Mouse (Mus musculus): ENCODE measurements at regions not wholly inside any gene's neighbourhood (a gene's known extent, or its start where the extent isn't known, plus 50 kb on each side); places are given as distances from the start of the nearest gene placed in this dataset.

DNA sequence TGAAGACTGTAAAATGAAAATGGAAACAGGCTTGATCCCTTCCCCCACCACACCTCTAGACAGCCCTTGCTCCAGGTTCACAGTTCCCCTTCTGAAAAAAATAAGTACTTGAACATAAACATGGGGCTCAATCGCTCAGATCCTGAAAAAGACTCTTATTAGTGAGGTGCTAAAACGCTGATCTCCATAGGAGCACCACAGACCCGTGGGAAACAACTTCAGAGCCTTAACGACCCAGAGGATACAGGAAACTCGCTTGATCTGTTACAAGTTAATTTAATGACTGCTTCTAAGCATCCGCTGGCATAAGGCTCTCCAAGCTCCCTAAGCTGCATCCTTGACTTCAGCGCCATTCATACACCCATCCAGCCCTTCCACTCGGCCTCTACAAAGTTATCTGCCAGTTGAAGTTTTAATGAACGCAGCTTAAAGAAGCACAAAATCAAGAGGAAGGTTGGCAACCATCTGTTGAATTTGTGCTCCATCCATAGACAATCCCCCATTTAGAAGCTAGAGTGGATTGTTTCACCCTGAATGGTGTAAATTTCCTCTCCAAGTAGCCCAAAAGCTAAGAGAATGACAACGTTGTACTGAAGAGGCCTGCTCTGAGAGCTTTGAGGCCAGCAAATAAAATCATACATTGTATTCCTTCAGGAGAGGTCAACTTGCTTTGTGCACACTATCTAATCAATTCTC is 486.9 kb upstream of the Cited2 start:
- TF ChIP-seq CTCF (IDR thresholded peaks at IDR 0.05; ENCODE audit: control insufficient read depth, insufficient read depth, low read length) (no peak), POLR2A (IDR thresholded peaks at IDR 0.05; ENCODE audit: borderline replicate concordance, control insufficient read depth, low read depth, low read length) (no peak)
- 74% methylated on average over 10 of the region's 10 CpGs for WGBS
- no peak overlapping the region for H3K27ac ChIP-seq (ENCODE audit: control insufficient read depth, insufficient read depth, low read depth, low read length, poor library complexity)
- H3K4me3 ChIP-seq (replicated peaks; ENCODE audit: control insufficient read depth, low read depth, low read length), result no peak overlapping the region
- no peaks in the 10 kb centered on the region; the same call in 1 of the 2 replicates for H3K4me1 ChIP-seq (ENCODE audit: control insufficient read depth, insufficient read depth, low read length)

GRCm38 (mm10) chr10:17236761-17237160 is 486.3 kb upstream of the Cited2 start:
- no peak overlapping the region for H3K27ac ChIP-seq (ENCODE audit: control insufficient read depth, insufficient read depth, low read depth, low read length, poor library complexity)
- no peak for TF ChIP-seq CTCF (IDR thresholded peaks at IDR 0.05; ENCODE audit: control insufficient read depth, insufficient read depth, low read length)
- TF ChIP-seq POLR2A (IDR thresholded peaks at IDR 0.05; ENCODE audit: borderline replicate concordance, control insufficient read depth, low read depth, low read length), result no peak
- no peaks in the 10 kb centered on the region; the same call in 1 of the 2 replicates for H3K4me1 ChIP-seq (ENCODE audit: control insufficient read depth, insufficient read depth, low read length)
- no peak overlapping the region for H3K4me3 ChIP-seq (replicated peaks; ENCODE audit: control insufficient read depth, low read depth, low read length)
- WGBS, result 61% methylated on average over 2 of the region's 2 CpGs

- no peaks in the 10 kb centered on the region for H3K4me1 ChIP-seq (ENCODE audit: control insufficient read depth, insufficient read depth, low read length)
- no peak overlapping the region for H3K27ac ChIP-seq (ENCODE audit: control insufficient read depth, insufficient read depth, low read depth, low read length, poor library complexity)
- TF ChIP-seq POLR2A (IDR thresholded peaks at IDR 0.05; ENCODE audit: borderline replicate concordance, control insufficient read depth, low read depth, low read length), result no peak
- no peak for TF ChIP-seq CTCF (IDR thresholded peaks at IDR 0.05; ENCODE audit: control insufficient read depth, insufficient read depth, low read length)
- 88% methylated on average over 11 of the region's 11 CpGs for WGBS
- no peak overlapping the region for H3K4me3 ChIP-seq (replicated peaks; ENCODE audit: control insufficient read depth, low read depth, low read length)
These were observed 485.6 kb upstream of the Cited2 start for GRCm38 (mm10) chr10:17237463-17237862.

GRCm38 (mm10) chr10:17237918-17238850 is 484.8 kb upstream of the Cited2 start:
- H3K4me1 ChIP-seq (ENCODE audit: control insufficient read depth, insufficient read depth, low read length), result no peaks in the 10 kb centered on the region
- 84% methylated on average over 12 of the region's 12 CpGs for WGBS
- TF ChIP-seq CTCF (IDR thresholded peaks at IDR 0.05; ENCODE audit: control insufficient read depth, insufficient read depth, low read length), result no peak
- no peak for TF ChIP-seq POLR2A (IDR thresholded peaks at IDR 0.05; ENCODE audit: borderline replicate concordance, control insufficient read depth, low read depth, low read length)
- no peak overlapping the region for H3K4me3 ChIP-seq (replicated peaks; ENCODE audit: control insufficient read depth, low read depth, low read length)
- no peak overlapping the region for H3K27ac ChIP-seq (ENCODE audit: control insufficient read depth, insufficient read depth, low read depth, low read length, poor library complexity)

DNA sequence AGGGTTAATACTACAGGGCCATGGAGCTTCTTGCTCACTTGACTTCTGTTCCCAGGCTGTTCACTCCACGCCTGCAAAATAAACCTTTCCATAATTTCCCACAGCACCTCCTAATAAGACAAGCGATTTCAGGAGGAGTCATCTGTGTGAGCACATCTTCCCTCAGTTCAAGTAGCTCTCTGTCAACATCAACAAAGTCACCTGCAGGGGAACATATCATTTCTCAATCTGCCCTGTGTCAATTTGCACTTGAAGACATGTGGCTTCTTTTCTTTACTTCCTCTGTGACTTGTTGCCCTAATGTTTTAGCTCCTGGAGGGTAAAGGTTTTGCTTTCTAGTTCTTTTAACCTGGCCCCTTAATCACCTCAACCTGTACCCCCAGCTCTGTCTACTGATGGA is 474.7 kb upstream of the Cited2 start:
- Histone ChIP-seq H3K4me3 (replicated peaks; ENCODE audit: control insufficient read depth, low read depth, low read length) (no peak overlapping the region), H3K27ac (ENCODE audit: control insufficient read depth, insufficient read depth, low read depth, low read length, poor library complexity) (no peak overlapping the region), H3K4me1 (ENCODE audit: control insufficient read depth, insufficient read depth, low read length) (peaks cover 2% of the 10 kb centered on the region; the same call in 1 of the 2 replicates)
- no peak for TF ChIP-seq POLR2A (IDR thresholded peaks at IDR 0.05; ENCODE audit: borderline replicate concordance, control insufficient read depth, low read depth, low read length)
- TF ChIP-seq CTCF (IDR thresholded peaks at IDR 0.05; ENCODE audit: control insufficient read depth, insufficient read depth, low read length), result no peak
- WGBS, result 75% methylated on average over 2 of the region's 2 CpGs

DNA sequence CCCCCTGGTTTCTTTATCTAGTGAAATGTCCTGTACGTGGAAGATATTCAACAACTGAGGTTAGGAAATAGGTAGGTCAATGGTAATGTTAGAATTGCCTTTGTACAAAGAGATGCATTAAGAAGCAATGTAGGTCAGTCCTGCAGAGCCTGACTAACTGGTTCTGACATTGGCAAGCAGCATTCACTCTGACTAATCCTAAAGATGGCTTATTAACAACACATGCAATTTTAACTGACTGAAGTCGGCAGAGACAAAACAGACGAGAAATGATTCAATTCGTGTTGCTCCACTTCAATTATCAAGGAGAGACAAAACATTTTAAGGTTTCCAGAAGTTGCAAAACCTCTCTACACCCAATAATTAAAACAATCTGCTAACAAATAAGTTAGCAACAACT is 470.0 kb upstream of the Cited2 start:
- no peak overlapping the region for H3K27ac ChIP-seq (ENCODE audit: control insufficient read depth, insufficient read depth, low read depth, low read length, poor library complexity)
- H3K4me1 ChIP-seq (ENCODE audit: control insufficient read depth, insufficient read depth, low read length), result peaks cover under 1% of the 10 kb centered on the region; the same call in 1 of the 2 replicates
- no peak overlapping the region for H3K4me3 ChIP-seq (replicated peaks; ENCODE audit: control insufficient read depth, low read depth, low read length)
- WGBS, result 76% methylated on average over 4 of the region's 4 CpGs
- no peak for TF ChIP-seq POLR2A (IDR thresholded peaks at IDR 0.05; ENCODE audit: borderline replicate concordance, control insufficient read depth, low read depth, low read length)
- TF ChIP-seq CTCF (IDR thresholded peaks at IDR 0.05; ENCODE audit: control insufficient read depth, insufficient read depth, low read length), result no peak

GRCm38 (mm10) chr10:17260154-17260553 is 462.9 kb upstream of the Cited2 start:
- 85% methylated on average over 4 of the region's 4 CpGs for WGBS
- H3K4me1 ChIP-seq (ENCODE audit: control insufficient read depth, insufficient read depth, low read length), result no peaks in the 10 kb centered on the region
- no peak overlapping the region for H3K4me3 ChIP-seq (replicated peaks; ENCODE audit: control insufficient read depth, low read depth, low read length)
- no peak overlapping the region for H3K27ac ChIP-seq (ENCODE audit: control insufficient read depth, insufficient read depth, low read depth, low read length, poor library complexity)
- TF ChIP-seq CTCF (IDR thresholded peaks at IDR 0.05; ENCODE audit: control insufficient read depth, insufficient read depth, low read length) (no peak), POLR2A (IDR thresholded peaks at IDR 0.05; ENCODE audit: borderline replicate concordance, control insufficient read depth, low read depth, low read length) (no peak)

GRCm38 (mm10) chr10:17260615-17261014 is 462.4 kb upstream of the Cited2 start:
- no peak overlapping the region for H3K4me3 ChIP-seq (replicated peaks; ENCODE audit: control insufficient read depth, low read depth, low read length)
- H3K4me1 ChIP-seq (ENCODE audit: control insufficient read depth, insufficient read depth, low read length), result no peaks in the 10 kb centered on the region
- no peak overlapping the region for H3K27ac ChIP-seq (ENCODE audit: control insufficient read depth, insufficient read depth, low read depth, low read length, poor library complexity)
- no peak for TF ChIP-seq POLR2A (IDR thresholded peaks at IDR 0.05; ENCODE audit: borderline replicate concordance, control insufficient read depth, low read depth, low read length)
- WGBS, result 90% methylated on average over 4 of the region's 4 CpGs

Measured in bone marrow, adult 2 months (tissue).